Mouse (Mus musculus): ENCODE data around the gene Ddr1. TPM values are rescaled to one million over a fixed set of nuclear protein-coding genes. Genes with fewer than 3 reads are reported as not detected.

Ddr1 gene
- polyA plus RNA-seq (2015; fragmentation: Nextera tagmentation; extraction: Ambion mirVana) = 2.9 and 3.7 TPM in 2 replicates

DNA sequence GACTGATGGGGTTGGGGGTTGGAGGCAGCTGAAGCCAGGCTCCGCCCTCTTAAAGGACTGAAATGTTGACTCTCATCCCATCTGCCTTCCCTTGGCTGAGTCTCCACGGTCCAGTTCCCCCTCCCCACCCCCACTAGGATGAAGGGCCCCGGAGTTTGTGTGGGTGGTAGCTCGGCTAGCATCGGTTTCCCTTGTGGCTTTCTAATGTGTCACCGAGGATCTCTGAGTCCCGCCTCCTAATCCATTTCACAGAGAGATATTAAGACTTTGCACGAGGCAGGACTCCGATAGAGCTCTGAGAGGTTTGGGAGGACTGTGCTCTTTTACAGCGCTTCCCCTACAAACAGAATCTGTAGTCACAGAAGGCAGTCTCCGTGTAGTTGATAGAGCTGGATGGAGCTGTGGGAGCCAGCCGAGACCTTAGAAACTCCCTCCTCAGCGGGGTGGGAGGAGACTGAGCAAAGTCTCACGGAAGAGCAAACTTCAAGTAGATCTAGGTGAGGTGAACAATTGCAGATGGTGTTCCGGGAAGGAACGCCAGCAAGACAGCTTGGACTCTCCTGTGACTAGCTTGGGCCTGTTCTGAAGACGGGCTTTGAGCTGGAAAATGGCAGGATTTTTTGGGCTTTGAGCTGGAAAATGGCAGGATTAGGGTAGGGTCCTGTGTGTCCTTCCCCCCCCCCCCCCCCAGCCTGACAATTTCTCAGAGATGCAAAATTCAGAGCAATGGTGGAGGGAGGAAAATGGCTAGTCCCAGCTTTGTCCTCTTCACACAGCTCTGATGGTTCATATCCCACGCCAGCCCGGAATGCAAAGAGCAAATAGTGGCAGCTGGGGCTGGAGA lies at the start of gene Ddr1:
TSS of gene Ddr1 (minus strand) at position 1 of the 844 bp plus-strand sequence.
- 9% methylated on average over 19 of the region's 19 CpGs for WGBS (ENCODE audit: insufficient replicate concordance)
- peak within 1 kb of the TSS; percentile 12; the same call in 1 of the 2 replicates for H3K4me3 ChIP-seq (replicated peaks)
- peak within 1 kb of the TSS; percentile 19 for H3K4me2 ChIP-seq
- no peak for DNase-seq
- no peaks in the 10 kb centered on the region for H3K36me3 ChIP-seq
- peaks cover 69% of the 10 kb centered on the region for H3K27me3 ChIP-seq
- H3K9me3 ChIP-seq (replicated peaks) = no peaks in the 10 kb centered on the region
- no peak within 1 kb of the TSS for H3K9ac ChIP-seq
- ATAC-seq (ENCODE audit: low read depth) = no peak
- H3K4me1 ChIP-seq (replicated peaks) = peaks cover 29% of the 10 kb centered on the region
- no peak within 1 kb of the TSS; the same call in 1 of the 2 replicates for H3K27ac ChIP-seq

DNA sequence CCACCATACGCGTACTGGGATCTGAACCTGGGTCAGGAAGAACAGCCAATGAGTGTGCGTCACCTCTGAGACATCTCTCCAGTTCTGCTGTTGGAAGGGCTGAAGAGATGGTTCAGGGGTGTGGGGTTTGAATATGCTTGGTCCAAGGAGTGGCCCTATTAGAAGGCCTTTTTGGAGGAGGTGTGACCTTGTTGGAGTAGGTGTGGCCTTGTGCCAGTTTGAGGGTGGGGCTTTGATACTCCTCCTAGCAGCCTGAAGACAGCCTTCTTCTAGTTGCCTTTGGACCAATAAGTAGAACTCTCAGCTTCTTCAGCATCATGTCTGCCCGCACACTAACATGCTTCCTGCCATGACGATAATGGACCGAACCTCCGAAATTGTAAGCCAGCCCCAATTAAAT lies 49.2 kb upstream of the Ddr1 start:
- no peak overlapping the region for H3K9ac ChIP-seq
- H3K4me1 ChIP-seq (replicated peaks) = peaks cover 64% of the 10 kb centered on the region
- WGBS (ENCODE audit: insufficient replicate concordance) = 91% methylated on average over 7 of the region's 7 CpGs
- H3K27ac ChIP-seq = no peak overlapping the region
- H3K27me3 ChIP-seq = peaks cover 7% of the 10 kb centered on the region; the same call in 1 of the 2 replicates
- no peak overlapping the region for H3K4me2 ChIP-seq
- H3K36me3 ChIP-seq = no peaks in the 10 kb centered on the region
- no peaks in the 10 kb centered on the region for H3K9me3 ChIP-seq (replicated peaks)
- no peak overlapping the region for H3K4me3 ChIP-seq (replicated peaks)
- ATAC-seq (ENCODE audit: low read depth) (peak; percentile 70), DNase-seq (no peak)

DNA sequence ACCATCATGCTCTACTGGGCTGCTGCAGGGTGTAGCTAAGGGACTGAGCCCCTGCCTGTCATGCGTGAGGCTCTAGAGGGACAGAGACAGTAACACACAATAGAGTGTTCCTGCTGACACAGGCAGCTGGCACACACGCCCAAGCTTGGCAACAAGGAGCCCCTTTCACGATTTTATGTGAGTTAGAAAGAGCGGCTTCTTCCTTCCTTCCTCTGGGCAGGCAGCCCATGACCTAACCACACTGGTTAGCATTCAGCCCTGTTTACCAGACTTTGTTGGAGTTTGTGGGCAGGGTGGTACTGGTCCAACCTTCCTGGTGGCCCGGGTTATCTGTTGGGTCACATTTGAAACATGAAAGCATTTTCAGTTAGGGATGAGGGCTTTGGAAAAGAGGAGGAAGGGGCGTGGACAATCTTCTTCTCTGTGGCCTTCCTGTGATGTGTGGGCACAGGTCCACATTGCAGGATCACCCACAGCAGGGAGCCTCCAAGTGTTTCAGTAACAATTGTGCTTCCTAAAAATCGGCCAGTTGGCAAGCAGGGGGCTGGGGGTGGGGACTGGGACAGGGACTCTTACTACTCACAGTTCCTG lies 47.9 kb upstream of the Ddr1 start:
- Histone ChIP-seq H3K27ac (peak overlapping the region; percentile 9; the same call in 1 of the 2 replicates), H3K4me1 (replicated peaks) (peaks cover 51% of the 10 kb centered on the region), H3K9me3 (replicated peaks) (no peaks in the 10 kb centered on the region), H3K27me3 (peaks cover 9% of the 10 kb centered on the region), H3K4me2 (no peak overlapping the region), H3K4me3 (replicated peaks) (no peak overlapping the region), H3K9ac (no peak overlapping the region; the same call in 1 of the 2 replicates), H3K36me3 (no peaks in the 10 kb centered on the region)
- ATAC-seq (ENCODE audit: low read depth) = no peak
- WGBS (ENCODE audit: insufficient replicate concordance) = 28% methylated on average over 7 of the region's 7 CpGs
- no peak for DNase-seq

DNA sequence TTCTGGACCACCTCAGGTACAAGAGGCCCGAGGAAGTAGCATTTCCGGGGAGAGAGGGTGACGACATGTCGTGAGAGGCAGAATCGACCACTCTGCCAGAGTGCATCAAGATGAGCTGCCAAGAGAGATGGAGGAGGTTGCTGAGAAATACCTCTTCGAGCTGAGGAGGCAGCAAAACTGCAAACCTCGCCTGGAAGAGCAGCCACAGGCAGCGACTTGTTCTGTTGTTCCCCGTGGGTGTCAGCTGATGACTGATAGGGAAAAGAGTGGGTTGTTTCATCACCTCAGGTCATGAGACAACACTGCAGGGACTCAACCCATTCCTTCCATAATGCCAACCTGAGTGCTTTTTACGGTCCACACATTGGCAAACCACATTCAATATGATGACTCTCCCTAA lies 45.3 kb upstream of the Ddr1 start:
- Histone ChIP-seq H3K4me3 (replicated peaks) (no peak overlapping the region), H3K4me2 (no peak overlapping the region), H3K9ac (no peak overlapping the region), H3K9me3 (replicated peaks) (no peaks in the 10 kb centered on the region), H3K27ac (no peak overlapping the region), H3K4me1 (replicated peaks) (peaks cover 42% of the 10 kb centered on the region), H3K27me3 (peaks cover 5% of the 10 kb centered on the region; the same call in 1 of the 2 replicates), H3K36me3 (no peaks in the 10 kb centered on the region)
- DNase-seq = no peak
- 64% methylated on average over 10 of the region's 10 CpGs for WGBS (ENCODE audit: insufficient replicate concordance)
- ATAC-seq (ENCODE audit: low read depth) = no peak

DNA sequence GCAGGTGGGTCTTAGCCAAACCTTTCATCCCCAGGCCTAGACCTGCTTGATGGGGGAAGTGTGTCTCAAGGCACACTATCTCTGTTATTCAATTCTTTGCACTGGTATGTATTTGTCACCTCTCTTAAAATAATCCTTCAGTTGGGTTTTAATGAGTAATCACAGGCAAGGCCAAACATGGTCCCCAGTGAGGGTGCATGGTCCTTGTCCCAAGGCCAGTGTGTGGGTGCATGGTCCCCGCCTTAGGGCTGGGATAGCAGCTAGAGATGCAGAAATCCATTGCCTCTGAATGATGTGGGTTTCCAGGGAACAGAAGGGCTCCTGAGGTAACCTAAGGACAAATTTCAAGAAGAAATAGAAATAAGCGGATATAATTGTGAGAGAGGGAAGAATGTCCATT lies 39.9 kb upstream of the Ddr1 start:
- Histone ChIP-seq H3K27ac (peak overlapping the region; percentile 98), H3K4me3 (replicated peaks) (no peak overlapping the region), H3K9ac (peak overlapping the region; percentile 77; the same call in 1 of the 2 replicates), H3K27me3 (peaks cover 5% of the 10 kb centered on the region), H3K36me3 (no peaks in the 10 kb centered on the region), H3K4me1 (replicated peaks) (peaks cover 61% of the 10 kb centered on the region), H3K9me3 (replicated peaks) (no peaks in the 10 kb centered on the region), H3K4me2 (peak overlapping the region; percentile 63; the same call in 1 of the 2 replicates)
- ATAC-seq (ENCODE audit: low read depth) = no peak
- no peak for DNase-seq
- WGBS (ENCODE audit: insufficient replicate concordance) = 90% methylated on average over 2 of the region's 2 CpGs

DNA sequence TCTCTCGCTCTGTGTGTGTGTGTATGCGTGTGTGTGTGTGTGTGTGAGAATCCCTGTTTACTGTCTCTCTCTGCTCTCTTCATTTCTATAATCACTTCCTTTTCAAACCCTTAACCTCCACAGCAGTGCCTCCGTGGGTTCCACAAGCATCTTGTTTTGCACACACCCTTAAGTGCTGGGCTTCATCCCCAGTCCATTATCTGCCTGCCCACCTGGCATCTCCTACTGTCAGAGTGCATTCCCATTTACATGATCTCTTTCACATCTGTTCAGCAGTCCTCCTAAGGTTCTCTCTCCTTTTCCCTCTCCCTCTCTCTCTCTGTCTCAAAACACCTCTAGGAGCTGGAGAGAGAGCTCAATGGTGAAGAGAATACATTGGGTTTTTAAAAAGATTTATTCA lies 38.5 kb upstream of the Ddr1 start:
- 40% methylated on average over 3 of the region's 3 CpGs for WGBS (ENCODE audit: insufficient replicate concordance)
- ATAC-seq (ENCODE audit: low read depth) = peak; percentile 79
- peak; percentile 75 for DNase-seq

DNA sequence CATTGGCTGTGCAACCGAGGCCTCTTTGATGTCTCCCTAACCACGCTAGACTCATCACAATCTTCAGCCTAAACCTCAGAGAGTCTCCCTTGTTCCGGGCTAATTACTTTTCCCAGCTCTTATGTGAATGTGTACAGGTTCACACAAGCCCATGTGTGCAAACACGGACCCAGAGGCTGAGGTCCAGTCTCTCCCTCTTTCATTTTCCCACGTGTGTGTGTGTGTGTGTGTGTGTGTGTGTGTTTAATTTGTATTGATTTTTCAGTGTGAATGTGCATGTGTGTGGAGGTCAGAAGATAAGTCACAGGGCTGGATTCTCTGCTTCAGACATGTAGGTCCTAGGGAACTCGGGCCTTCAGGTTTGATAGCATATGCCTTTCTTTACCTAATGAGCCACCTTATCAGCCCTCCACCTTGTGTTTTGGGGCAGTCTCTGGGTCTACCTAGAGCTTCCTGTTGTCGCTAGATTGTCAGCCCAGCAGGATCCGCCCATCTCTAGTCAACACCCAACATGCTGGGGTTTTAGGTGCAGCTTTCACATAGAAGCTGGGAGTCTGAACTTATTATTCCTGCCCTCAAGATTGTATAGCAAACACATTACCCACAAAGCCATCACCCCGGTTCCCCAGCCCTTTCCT lies 37.3 kb upstream of the Ddr1 start:
- 21% methylated on average over 9 of the region's 9 CpGs for WGBS (ENCODE audit: insufficient replicate concordance)

More for the DNA sequence above, 38.5 kb upstream of the Ddr1 start:
- Histone ChIP-seq H3K4me1 (replicated peaks) (peaks cover 69% of the 10 kb centered on the region), H3K9me3 (replicated peaks) (no peaks in the 10 kb centered on the region), H3K27ac (peak overlapping the region; percentile 98), H3K4me3 (replicated peaks) (0 out of 2 replicates have a peak overlapping the region, but pooled peaks have one; percentile 11), H3K27me3 (peaks cover 8% of the 10 kb centered on the region), H3K36me3 (no peaks in the 10 kb centered on the region), H3K4me2 (peak overlapping the region; percentile 63), H3K9ac (peak overlapping the region; percentile 77)

DNA sequence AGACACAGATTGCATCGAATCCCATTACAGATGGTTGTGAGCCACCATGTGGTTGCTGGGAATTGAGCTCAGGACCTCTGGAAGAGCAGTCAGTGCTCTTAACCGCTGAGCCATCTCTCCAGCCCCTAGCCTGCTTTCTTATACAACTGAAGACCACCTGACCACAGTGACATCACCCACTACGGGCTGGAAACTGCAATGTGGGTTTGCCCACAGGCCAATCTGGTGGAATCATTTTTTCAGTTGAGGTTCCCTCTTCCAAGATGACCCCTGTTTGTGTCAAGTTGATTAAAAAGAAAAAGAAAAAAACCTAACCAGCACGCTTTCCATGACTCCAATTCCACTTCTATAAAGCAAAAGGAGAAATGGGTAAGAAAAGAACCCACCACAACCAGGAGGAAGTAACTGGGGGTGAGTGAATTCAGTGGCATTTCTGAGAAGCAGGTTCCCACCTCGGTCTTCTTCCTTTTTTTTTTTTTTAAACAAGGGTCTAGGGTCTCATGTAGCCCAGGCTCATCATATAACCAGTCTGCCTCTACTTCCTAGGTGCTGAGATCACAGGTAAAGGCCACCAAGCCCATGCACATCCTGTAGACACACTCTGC lies 36.0 kb upstream of the Ddr1 start:
- H3K36me3 ChIP-seq = no peaks in the 10 kb centered on the region
- H3K27me3 ChIP-seq = peaks cover 3% of the 10 kb centered on the region; the same call in 1 of the 2 replicates
- H3K4me1 ChIP-seq (replicated peaks) = peaks cover 90% of the 10 kb centered on the region
- H3K27ac ChIP-seq = peak overlapping the region; percentile 98
- DNase-seq (no peak), ATAC-seq (ENCODE audit: low read depth) (no peak)
- H3K4me2 ChIP-seq = 0 out of 2 replicates have a peak overlapping the region, but pooled peaks have one; percentile 63
- H3K4me3 ChIP-seq (replicated peaks) = no peak overlapping the region
- H3K9ac ChIP-seq = peak overlapping the region; percentile 77
- WGBS (ENCODE audit: insufficient replicate concordance) = 41% methylated on average over 5 of the region's 5 CpGs
- no peaks in the 10 kb centered on the region for H3K9me3 ChIP-seq (replicated peaks)

More for the DNA sequence above, 37.3 kb upstream of the Ddr1 start:
- Histone ChIP-seq H3K4me2 (peak overlapping the region; percentile 63), H3K9me3 (replicated peaks) (no peaks in the 10 kb centered on the region), H3K27ac (peak overlapping the region; percentile 98), H3K9ac (peak overlapping the region; percentile 77), H3K27me3 (peaks cover 3% of the 10 kb centered on the region; the same call in 1 of the 2 replicates), H3K4me1 (replicated peaks) (peaks cover 81% of the 10 kb centered on the region), H3K36me3 (no peaks in the 10 kb centered on the region), H3K4me3 (replicated peaks) (peak overlapping the region; percentile 8; the same call in 1 of the 2 replicates)
- ATAC-seq (ENCODE audit: low read depth) (peak; percentile 90), DNase-seq (peak; percentile 80)

DNA sequence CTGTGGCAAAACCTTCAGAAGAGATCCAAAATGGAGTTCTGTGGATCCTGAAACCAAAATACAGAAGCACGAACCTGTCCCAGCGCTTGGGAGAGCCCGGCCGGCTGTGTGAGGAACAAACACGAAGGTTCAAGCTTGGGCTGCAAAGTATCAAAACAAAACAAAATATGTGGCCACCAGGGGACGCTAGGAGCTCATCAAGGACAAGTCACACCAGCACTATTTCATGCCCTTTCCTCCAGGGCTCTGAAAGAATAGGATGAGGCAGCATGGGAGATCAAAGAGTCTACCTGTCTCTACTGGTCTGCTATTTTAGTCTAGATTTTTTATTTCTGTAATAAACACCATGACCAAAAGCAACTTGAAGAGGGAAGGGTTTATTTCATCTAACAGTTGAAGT lies 35.3 kb upstream of the Ddr1 start:
- peak overlapping the region; percentile 77; the same call in 1 of the 2 replicates for H3K9ac ChIP-seq

DNA sequence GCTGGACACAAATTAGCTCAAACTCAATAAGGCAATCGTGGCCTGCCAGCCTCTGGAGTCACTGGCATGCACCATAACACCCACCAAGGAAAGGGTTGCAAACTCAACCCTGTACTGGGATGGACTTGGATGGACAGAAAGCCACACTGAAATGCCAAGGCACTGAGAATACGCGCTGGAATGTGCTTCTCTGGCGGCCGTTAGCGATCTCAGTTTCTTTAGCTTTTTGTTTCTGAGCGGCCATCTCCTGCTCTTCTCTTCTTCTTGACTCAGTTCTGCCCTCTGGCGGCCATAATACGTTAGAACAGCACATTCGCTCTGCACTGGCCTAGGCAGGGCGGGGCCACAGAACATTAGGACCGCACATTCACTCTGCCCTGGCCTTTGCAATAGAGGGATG lies 33.3 kb upstream of the Ddr1 start:
- no peak overlapping the region for H3K4me3 ChIP-seq (replicated peaks)
- H3K9ac ChIP-seq = peak overlapping the region; percentile 46; the same call in 1 of the 2 replicates
- peak; percentile 73 for DNase-seq
- WGBS (ENCODE audit: insufficient replicate concordance) = 10% methylated on average over 12 of the region's 12 CpGs
- no peaks in the 10 kb centered on the region for H3K9me3 ChIP-seq (replicated peaks)
- peak overlapping the region; percentile 35; the same call in 1 of the 2 replicates for H3K4me2 ChIP-seq
- peak; percentile 11; the same call in 1 of the 2 replicates for ATAC-seq (ENCODE audit: low read depth)
- H3K36me3 ChIP-seq = no peaks in the 10 kb centered on the region
- no peak overlapping the region for H3K27ac ChIP-seq
- peaks cover 76% of the 10 kb centered on the region for H3K4me1 ChIP-seq (replicated peaks)
- H3K27me3 ChIP-seq = peaks cover 3% of the 10 kb centered on the region; the same call in 1 of the 2 replicates

More for the DNA sequence above, 35.3 kb upstream of the Ddr1 start:
- H3K4me3 ChIP-seq (replicated peaks) = no peak overlapping the region
- peak; percentile 85 for DNase-seq
- H3K36me3 ChIP-seq = no peaks in the 10 kb centered on the region
- ATAC-seq (ENCODE audit: low read depth) = no peak
- peak overlapping the region; percentile 15; the same call in 1 of the 2 replicates for H3K4me2 ChIP-seq
- 6% methylated on average over 6 of the region's 6 CpGs for WGBS (ENCODE audit: insufficient replicate concordance)
- no peaks in the 10 kb centered on the region for H3K9me3 ChIP-seq (replicated peaks)
- peak overlapping the region; percentile 98 for H3K27ac ChIP-seq
- peaks cover 88% of the 10 kb centered on the region for H3K4me1 ChIP-seq (replicated peaks)
- H3K27me3 ChIP-seq = peaks cover 3% of the 10 kb centered on the region; the same call in 1 of the 2 replicates
